Mouse (Mus musculus) gastrocnemius, postnatal 25 days (tissue): ENCODE measurements at regions not wholly inside any gene's neighbourhood (a gene's known extent, or its start where the extent isn't known, plus 50 kb on each side); places are given as distances from the start of the nearest gene placed in this dataset.

ENCODE experiments used
- DNase-seq: peaks from one replicate; pipeline ENCODE4 v3.0.0; 2022

- no peak for DNase-seq
Observed at GRCm38 (mm10) chr13:37621319-37622050, 156.7 kb upstream of the Rreb1 start.

GRCm38 (mm10) chr13:37622366-37623088 is 155.7 kb upstream of the Rreb1 start:
- no peak for DNase-seq

GRCm38 (mm10) chr13:37624741-37625140 is 153.5 kb upstream of the Rreb1 start:
- no peak for DNase-seq

- no peak for DNase-seq
Observed at GRCm38 (mm10) chr13:37625532-37626235, 152.5 kb upstream of the Rreb1 start.

- peak; percentile 33 for DNase-seq
Observed at GRCm38 (mm10) chr13:37628391-37629270, 149.6 kb upstream of the Rreb1 start.

- DNase-seq, result peak; percentile 39
Observed at GRCm38 (mm10) chr13:37629271-37629899, 148.8 kb upstream of the Rreb1 start.

- no peak for DNase-seq
Observed at GRCm38 (mm10) chr13:37632835-37633440, 145.3 kb upstream of the Rreb1 start.

GRCm38 (mm10) chr13:37636363-37636762 is 141.8 kb upstream of the Rreb1 start:
- no peak for DNase-seq

GRCm38 (mm10) chr13:37637151-37637550 is 141.0 kb upstream of the Rreb1 start:
- no peak for DNase-seq

GRCm38 (mm10) chr13:37638071-37638511 is 140.1 kb upstream of the Rreb1 start:
- DNase-seq, result no peak

GRCm38 (mm10) chr13:37642410-37643093 is 135.6 kb upstream of the Rreb1 start:
- no peak for DNase-seq

- DNase-seq, result no peak
Observed at GRCm38 (mm10) chr13:37644751-37645181, 133.4 kb upstream of the Rreb1 start.

- no peak for DNase-seq
Observed at GRCm38 (mm10) chr13:37649467-37650080, 128.6 kb upstream of the Rreb1 start.

- DNase-seq, result no peak
Observed at GRCm38 (mm10) chr13:37651221-37651946, 126.8 kb upstream of the Rreb1 start.

GRCm38 (mm10) chr13:37654651-37655050 is 123.5 kb upstream of the Rreb1 start:
- no peak for DNase-seq

- peak; percentile 69 for DNase-seq
Observed at GRCm38 (mm10) chr13:37657248-37657647, 121.0 kb upstream of the Rreb1 start.

GRCm38 (mm10) chr13:37658034-37658433 is 120.2 kb upstream of the Rreb1 start:
- no peak for DNase-seq

GRCm38 (mm10) chr13:37658519-37658918 is 119.7 kb upstream of the Rreb1 start:
- DNase-seq, result no peak

GRCm38 (mm10) chr13:37660083-37660482 is 118.1 kb upstream of the Rreb1 start:
- DNase-seq, result no peak
